Mouse (Mus musculus) layer of hippocampus, postnatal 36 days (tissue): ENCODE data around the gene Ergic1. TPM values are rescaled to one million over a fixed set of nuclear protein-coding genes. Genes with fewer than 3 reads are reported as not detected.
A peak's percentile ranks its signal among the peaks of the same experiment; 100 is the strongest.

Experiments
- DNase-seq, 2 experiments: peaks; one replicate each; pipeline ENCODE4 v3.0.0; 2022
- total RNA-seq, 2 experiments: library from RNA; stranded (reverse); gene quantifications; 2 replicates each; pipeline ENCODE4 v1.2.3; 2021

Ergic1 gene
- total RNA-seq, 2 experiments from 2014 or later = 115 to 119 TPM

- DNase-seq = no peak
Measured at GRCm38 (mm10) chr17:26575786-26576690, 14.7 kb downstream of the Ergic1 start.

GRCm38 (mm10) chr17:26576833-26577232, 15.5 kb downstream of the Ergic1 start:
- no peak for DNase-seq

GRCm38 (mm10) chr17:26577309-26577708, 16.0 kb downstream of the Ergic1 start:
- DNase-seq = no peak

- DNase-seq = no peak
Measured at GRCm38 (mm10) chr17:26578162-26578561, 16.9 kb downstream of the Ergic1 start.

- DNase-seq = no peak
Measured at GRCm38 (mm10) chr17:26578771-26579170, 17.5 kb downstream of the Ergic1 start.

GRCm38 (mm10) chr17:26579396-26579795, 18.1 kb downstream of the Ergic1 start:
- no peak for DNase-seq

GRCm38 (mm10) chr17:26580873-26581401, 19.6 kb downstream of the Ergic1 start:
- no peak for DNase-seq

- no peak for DNase-seq
Measured at GRCm38 (mm10) chr17:26582297-26582696, 21.0 kb downstream of the Ergic1 start.

GRCm38 (mm10) chr17:26583056-26583455, 21.8 kb downstream of the Ergic1 start:
- DNase-seq = no peak

- no peak for DNase-seq
Measured at GRCm38 (mm10) chr17:26583606-26584005, 22.3 kb downstream of the Ergic1 start.

- no peak for DNase-seq
Measured at GRCm38 (mm10) chr17:26584063-26584462, 22.8 kb downstream of the Ergic1 start.

- DNase-seq = no peak
Measured at GRCm38 (mm10) chr17:26584558-26585136, 23.4 kb downstream of the Ergic1 start.

- no peak for DNase-seq
Measured at GRCm38 (mm10) chr17:26587961-26588487, 26.7 kb downstream of the Ergic1 start.

GRCm38 (mm10) chr17:26592510-26592909, 31.2 kb downstream of the Ergic1 start:
- no peak for DNase-seq

GRCm38 (mm10) chr17:26593199-26593598, 31.9 kb downstream of the Ergic1 start:
- DNase-seq = no peak

- no peak for DNase-seq
Measured at GRCm38 (mm10) chr17:26594171-26594570, 32.9 kb downstream of the Ergic1 start.

GRCm38 (mm10) chr17:26594958-26595357, 33.7 kb downstream of the Ergic1 start:
- no peak for DNase-seq

- no peak for DNase-seq
Measured at GRCm38 (mm10) chr17:26595448-26596167, 34.3 kb downstream of the Ergic1 start.

- peak; percentile 32 to 50 for DNase-seq
Measured at GRCm38 (mm10) chr17:26596168-26596658, 34.9 kb downstream of the Ergic1 start.

- DNase-seq = no peak
Measured at GRCm38 (mm10) chr17:26596856-26597481, 35.7 kb downstream of the Ergic1 start.

GRCm38 (mm10) chr17:26598845-26599244, 37.6 kb downstream of the Ergic1 start:
- no peak for DNase-seq

- no peak for DNase-seq
Measured at GRCm38 (mm10) chr17:26600913-26601447, 39.7 kb downstream of the Ergic1 start.
